Mouse (Mus musculus) urinary bladder, postnatal 14 days (tissue): ENCODE data around the gene Myo15b.
A peak's percentile ranks its signal among the peaks of the same experiment; 100 is the strongest.
"Not testable (repeated sequence)": the region's sequence is repeated elsewhere in the genome, so short reads cannot be mapped to it uniquely, and the experiment has no call there.

Experiments
- DNase-seq: peaks from one replicate; pipeline ENCODE4 v3.0.0; 2021; ENCODE audit warnings: low spot score

Myo15b gene

GRCm38 (mm10) chr11:115831518-115831917 is 26.7 kb upstream of the Myo15b start:
- no peak for DNase-seq

DNA sequence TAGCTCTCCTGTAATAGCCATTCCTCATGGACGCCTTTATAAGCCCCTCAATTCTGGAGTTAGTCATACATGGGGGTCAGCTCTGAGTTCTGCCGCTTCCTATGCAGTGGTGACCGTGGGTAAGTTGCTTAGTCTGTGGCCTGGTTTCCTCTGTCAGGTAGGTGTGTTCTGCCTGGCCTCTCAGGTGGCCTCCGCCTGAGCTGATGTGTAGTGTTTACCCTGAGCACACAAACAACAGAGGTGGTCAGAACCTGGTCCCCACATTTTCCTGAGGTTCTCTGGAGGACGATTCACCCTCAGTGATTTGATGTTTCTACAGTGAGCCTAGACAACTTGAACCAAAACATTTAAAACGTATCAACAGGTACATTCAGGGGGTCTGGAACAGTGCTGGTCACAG is 26.1 kb upstream of the Myo15b start:
- no peak for DNase-seq

- DNase-seq: peak; percentile 77
Observed at GRCm38 (mm10) chr11:115832523-115832922, 25.7 kb upstream of the Myo15b start.

DNA sequence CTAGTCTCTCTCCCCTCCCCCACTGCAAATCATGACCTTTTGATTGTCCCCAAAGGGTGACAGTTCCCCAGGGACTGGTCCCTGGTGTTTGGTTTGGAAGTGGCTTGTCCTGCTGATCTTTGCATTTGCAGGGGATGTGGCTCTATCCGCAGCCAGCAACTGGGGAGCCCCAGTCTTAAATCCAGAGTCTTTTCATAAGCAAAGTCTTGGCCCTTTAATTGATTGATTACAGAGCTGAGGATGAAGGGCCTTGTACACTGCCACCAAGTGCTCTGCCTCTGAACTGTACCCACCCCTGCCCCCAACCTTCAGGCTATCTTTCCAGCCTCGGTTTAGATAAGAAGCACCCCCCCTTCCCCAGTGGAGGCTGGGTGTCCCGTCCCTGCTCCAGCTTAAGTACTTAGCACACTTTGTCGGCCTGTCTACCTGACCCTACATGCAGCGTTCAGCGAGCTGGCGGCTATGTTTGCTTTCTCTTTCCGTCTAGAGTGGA is 25.1 kb upstream of the Myo15b start:
- peak; percentile 54 for DNase-seq

DNA sequence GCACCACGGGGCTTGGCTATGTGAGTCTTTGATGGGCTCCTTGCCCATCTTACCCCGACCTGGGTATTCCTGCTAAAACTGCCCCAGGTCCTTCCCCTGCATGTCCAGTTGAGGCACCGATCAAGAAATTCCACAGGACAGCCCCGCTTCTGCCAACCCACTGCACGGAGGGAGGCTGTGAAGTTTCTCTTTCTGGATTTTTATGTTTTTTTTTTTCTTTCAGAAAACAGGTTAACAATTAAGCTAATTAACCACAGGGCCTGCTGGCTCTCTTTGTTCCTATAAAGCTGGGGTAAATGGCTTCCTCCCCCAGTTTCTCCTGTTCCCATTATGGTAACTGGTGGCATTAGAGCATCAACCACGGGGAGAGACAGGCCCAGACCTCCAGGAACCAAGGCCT is 24.2 kb upstream of the Myo15b start:
- no peak for DNase-seq

DNA sequence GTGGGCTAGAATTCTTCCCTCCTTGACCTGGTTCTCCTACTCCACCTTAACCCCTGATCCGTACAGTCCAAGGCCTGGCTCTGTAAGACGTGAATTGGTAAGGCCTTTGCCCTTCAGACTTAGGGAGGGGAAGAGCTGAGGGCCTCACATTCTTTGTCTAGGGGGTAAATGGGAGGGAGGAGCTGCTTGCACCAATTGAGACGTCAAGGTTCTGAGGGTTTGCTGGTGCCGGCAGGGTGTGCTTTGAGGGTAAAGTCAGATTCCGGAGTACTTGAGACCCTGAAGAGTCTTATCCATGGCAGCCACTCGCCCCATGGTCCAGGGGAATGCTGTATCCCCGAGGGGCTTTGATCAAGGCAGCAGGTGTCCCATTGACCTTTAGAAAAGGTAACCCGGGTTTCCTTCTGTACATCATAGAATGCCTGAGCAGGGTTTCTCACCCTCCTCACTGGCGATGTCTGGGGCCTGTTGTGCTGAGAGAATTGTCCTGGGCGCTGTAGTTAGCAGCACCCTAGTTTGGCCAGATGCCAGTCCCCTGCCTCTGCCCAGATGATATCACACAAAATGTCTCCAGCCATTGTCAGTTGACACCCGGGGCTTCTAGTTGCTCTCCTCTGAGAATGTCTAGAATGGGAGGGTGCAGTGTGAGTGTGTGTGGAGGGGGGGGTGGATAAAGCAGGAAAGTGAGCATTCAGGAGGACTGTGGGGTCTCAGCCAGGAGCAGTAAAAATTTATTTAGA is 21.4 kb upstream of the Myo15b start:
- peak; percentile 57 for DNase-seq

GRCm38 (mm10) chr11:115837606-115838345 is 20.4 kb upstream of the Myo15b start:
- DNase-seq: no peak

DNA sequence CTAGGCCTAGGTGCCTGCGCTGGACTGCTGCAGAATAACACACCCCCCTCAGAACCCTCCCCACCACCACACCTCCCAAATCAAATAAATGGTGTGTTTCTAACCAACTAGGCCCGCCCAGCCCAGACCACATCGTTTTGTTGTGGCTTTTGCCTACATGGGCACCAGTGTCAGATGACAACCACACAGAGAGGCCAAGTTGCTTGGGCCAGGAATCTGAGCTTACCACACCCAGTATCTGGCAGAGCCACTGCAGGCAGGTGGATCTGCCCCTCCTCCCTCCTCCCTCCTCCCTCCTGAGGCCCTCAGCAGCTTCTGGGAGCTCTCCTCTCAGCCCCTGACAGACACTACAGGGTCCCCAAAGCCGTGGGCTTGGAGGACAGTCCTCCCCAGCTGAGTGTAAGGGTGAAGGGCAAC is 19.3 kb upstream of the Myo15b start:
- peak; percentile 75 for DNase-seq

DNA sequence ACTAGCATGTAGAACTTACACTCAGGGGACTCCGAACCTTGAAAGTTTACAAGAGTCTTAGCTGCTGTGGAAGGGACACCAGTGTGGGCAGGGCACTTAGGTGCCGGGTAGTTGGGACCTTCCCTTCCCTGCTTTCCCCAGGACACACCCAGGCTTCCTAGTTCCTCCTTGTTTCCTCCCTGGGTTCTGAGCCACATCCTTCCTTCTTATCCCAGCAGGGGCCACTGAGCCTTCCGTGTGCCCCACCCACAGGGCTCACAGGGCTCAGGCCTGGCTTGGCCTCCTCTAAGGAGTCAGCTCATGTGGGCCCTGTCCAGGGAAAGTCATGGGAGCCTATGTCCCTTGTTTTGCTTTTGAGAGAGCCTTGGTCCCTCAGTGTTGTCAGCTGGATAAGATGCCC is 18.5 kb upstream of the Myo15b start:
- DNase-seq: no peak

- DNase-seq: no peak
Observed at GRCm38 (mm10) chr11:115841044-115841443, 17.2 kb upstream of the Myo15b start.

- DNase-seq: peak; percentile 48
Observed at GRCm38 (mm10) chr11:115841961-115842550, 16.1 kb upstream of the Myo15b start.

DNA sequence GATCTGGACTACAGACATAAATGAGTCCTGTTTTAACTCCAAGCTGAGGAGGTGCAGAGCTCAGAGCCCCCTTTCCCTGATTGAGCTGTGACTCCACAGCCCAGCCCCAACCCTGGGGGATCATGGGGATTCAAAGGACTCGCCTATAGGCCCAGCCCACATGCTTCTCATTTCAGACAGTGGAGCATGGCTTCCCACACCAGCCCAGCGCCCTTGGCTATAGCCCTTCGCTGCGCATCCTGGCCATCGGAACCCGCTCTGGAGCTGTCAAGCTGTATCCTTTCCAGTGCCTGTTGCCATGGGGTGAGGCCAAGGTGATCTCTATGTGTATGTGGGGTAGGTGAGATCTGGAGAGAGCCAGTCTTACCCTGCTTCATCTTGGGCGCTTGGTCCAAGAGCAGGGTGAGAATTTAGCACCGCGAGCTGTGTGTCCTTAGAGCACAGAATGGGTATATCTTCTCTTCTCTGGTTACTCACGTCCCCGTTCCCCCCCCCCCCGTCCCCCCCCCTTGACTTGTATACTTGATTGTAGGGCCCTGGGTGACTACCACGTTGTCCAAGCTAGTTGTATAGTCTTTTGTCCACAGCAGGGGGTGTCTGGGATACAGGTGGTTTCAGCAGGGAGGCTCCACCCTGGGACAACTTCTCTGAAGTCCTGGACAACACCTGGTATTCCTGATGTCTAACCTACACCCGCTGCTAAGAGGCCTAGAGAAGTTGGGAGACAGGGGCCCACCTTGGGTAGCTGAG is 14.9 kb upstream of the Myo15b start:
- no peak for DNase-seq

DNA sequence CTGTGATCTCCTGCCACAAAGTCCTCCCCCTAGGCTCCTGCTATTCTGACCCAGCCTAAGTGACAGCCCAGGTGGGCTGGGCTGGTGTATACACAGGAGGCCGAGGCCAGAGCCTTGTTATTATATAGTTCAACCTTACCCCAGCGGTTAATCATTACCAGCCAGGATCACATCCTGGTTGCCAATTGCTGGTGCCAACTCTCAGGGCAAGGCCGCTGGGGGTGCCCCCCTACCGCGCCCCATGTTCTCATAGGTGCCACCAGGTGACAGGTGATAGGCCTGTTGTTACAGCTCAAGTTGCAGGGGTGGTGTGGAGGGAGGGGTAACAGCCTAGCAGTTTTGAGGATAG is 14.3 kb upstream of the Myo15b start:
- peak; percentile 58 for DNase-seq

- no peak for DNase-seq
Observed at GRCm38 (mm10) chr11:115844240-115844639, 14.0 kb upstream of the Myo15b start.

GRCm38 (mm10) chr11:115845819-115846218 is 12.4 kb upstream of the Myo15b start:
- DNase-seq: no peak

DNA sequence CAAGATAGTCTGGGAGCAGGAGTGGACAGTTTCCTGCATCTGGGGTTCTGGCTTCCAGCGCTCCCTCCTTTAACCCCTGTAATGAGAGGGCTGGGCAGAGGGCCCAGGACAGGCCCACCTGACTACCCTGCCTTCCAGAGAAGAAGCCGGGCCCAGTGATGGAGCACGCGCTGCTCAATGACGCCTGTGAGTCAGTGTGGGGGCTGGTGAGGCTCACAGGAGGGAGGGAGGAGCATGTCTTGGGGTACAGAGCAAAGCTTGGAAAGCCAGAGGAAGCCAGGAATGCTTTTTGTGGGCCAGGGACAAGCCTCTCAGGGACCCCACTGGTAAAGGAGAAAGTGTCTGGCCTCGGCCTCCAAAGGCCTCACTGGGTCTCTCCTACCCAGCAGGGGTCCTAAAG is 3.5 kb upstream of the Myo15b start:
- DNase-seq: no peak

DNA sequence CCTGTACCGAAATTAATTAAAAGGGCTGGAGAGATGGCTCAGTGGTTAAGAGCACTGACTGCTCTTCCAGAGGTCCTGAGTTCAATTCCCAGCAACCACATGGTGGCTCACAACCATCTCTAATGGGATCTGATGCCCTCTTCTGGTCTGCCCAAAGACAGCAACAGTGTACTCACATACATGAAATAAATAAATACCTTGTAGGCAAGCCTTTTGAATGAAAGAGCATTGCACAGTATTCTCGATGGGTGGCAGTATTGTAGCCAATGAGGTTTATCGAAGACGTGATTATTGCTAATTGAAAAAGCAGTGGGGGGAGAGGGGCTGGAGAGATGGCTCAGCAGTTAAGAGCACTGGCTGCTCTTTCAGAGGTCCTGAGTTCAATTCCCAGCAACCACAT is 1.1 kb upstream of the Myo15b start:
- not testable (repeated sequence) for DNase-seq

DNA sequence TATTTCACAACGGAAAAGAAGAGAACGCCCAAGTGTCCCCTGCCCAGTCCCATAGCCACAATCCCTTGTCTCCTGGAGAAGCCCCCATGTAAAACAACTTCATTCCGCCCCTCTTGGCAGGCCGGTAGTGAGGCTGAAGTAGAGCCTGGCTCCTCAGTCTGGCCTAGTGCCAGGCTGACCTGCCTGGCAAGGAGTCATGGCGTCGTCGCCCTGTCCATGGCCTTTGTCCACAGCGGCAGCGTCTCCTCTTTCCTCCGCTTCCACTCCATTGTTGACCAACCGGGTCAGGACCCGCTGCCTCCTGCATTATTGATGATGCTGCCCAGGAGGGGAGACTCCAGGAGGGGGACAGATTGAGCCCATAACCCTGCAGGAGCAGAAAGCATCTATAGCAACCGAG is 270 bp upstream of the Myo15b start:
- DNase-seq: no peak

DNA sequence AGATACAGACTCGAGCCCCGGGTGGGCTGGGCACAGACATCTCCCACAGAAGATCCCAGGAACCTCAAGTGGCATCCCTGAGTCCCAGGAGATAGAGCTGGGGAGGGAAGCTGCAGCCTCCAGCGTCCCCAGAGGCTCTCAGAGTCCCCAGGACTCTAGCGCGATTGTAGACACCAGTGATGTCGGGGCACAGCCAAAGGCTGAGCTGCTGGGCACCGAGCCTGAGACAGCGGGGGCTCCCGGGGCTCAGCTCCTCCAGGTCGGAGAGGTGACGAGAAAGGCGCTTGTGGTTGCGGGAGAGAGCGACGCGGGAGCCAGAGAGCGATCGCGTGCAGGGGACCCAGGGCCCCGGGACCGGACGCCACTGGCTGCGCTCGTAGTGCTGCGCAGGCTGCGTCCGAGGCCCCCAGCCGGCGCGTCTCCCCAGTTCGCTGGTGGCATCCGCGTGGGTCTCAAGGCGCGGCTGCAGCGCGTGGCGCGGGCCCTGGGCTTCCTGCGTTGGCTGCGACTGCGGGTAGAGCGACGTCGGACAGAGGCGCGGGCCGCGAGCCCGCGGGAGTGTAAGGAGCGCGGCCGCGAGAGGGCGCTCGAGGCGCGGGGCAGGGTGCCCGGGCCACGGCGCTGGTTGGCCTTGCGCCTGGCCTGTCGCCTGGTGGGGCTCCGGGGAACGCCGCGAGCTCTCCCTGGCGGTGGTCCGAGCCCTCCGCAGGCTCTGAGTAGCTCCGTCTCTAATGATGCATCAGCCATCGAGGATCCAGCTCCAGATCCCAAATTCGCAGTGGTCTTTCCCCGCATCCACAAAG is 1.1 kb downstream of the Myo15b start:
- peak; percentile 88 for DNase-seq

DNA sequence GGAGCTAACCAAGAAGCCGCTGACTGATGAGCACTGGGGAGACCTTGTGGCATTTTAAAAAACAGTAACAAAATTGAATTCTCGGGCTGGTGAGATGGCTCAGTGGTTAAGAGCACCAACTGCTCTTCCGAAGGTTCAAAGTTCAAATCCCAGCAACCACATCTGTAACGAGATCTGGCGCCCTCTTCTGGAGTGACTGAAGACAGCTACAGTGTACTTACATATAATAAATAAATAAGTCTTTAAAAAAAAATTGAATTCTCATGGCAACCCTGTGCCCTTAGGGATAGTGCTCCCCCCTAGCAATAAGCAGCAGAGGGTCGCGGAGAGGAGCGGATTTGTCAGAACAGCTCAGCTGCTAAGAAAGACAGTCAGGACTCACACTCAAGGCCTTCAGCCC is 5.7 kb downstream of the Myo15b start:
- no peak for DNase-seq

GRCm38 (mm10) chr11:115869393-115869792 is 11.2 kb downstream of the Myo15b start:
- peak; percentile 20 for DNase-seq

DNA sequence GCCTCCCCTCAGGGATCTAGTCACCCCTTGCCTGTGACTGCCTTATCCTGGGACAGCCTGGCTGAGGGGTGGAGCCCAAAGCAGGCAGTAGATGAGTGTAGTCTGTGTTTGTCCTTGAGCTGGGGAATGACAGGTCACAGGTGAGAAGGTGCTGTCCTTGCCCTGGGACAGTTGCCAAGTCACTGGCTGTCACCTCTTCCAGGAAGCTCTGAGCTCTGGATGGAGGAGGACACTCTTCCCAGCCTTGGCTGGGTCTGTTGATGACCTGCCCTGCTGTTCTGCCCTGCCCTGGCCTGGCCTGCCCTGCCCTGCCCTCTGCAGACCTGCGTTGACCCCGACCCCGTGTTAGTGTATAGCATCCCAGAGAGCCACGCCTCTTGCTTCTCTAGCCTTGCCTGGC is 14.2 kb downstream of the Myo15b start:
- DNase-seq: no peak
